Mouse (Mus musculus) liver, embryonic 16.5 days (tissue): Measurements from ENCODE around the gene Ctf2. TPM values are rescaled to one million over a fixed set of nuclear protein-coding genes. Genes with fewer than 3 reads are reported as not detected.
"Not testable (repeated sequence)": the region's sequence is repeated elsewhere in the genome, so short reads cannot be mapped to it uniquely, and the experiment has no call there.

ENCODE experiments used
- ATAC-seq: fragments of 200-750 bp; cut with Nextera tagmentation; 2 replicates; pipeline ENCODE4 v1.8.0; 2017; ENCODE audit warnings: low read depth, mild to moderate bottlenecking, moderate number of reproducible peaks, moderate library complexity
- H3K27ac ChIP-seq: fragments of 300-500 bp; sonication (generic); 2 replicates; pipeline ENCODE4 v1.5.1; 2014; ENCODE audit warnings: mild to moderate bottlenecking, low read length
- H3K27me3 ChIP-seq: fragments of 300-500 bp; sonication (generic); 2 replicates; pipeline ENCODE4 v1.6.1; 2014; ENCODE audit warnings: low read depth, low read length, mixed read lengths; ENCODE audit not compliant: control insufficient read depth, insufficient read depth
- H3K36me3 ChIP-seq: fragments of 300-500 bp; sonication (generic); 2 replicates; pipeline ENCODE4 v1.6.1; 2014; ENCODE audit warnings: mild to moderate bottlenecking; ENCODE audit not compliant: control insufficient read depth, insufficient read depth
- H3K4me1 ChIP-seq: fragments of 300-500 bp; sonication (generic); 2 replicates; pipeline ENCODE4 v1.6.1; 2014; ENCODE audit warnings: low read depth, low read length, mixed read lengths; ENCODE audit not compliant: control insufficient read depth
- H3K4me2 ChIP-seq: fragments of 300-500 bp; sonication (generic); 2 replicates; pipeline ENCODE4 v1.6.1; 2014; ENCODE audit warnings: low read depth, low read length, mixed read lengths
- H3K4me3 ChIP-seq: fragments of 300-500 bp; sonication (generic); 2 replicates; pipeline ENCODE4 v1.5.1; 2014; ENCODE audit warnings: low read depth, mild to moderate bottlenecking, low read length
- H3K9ac ChIP-seq: fragments of 300-500 bp; sonication (generic); 2 replicates; pipeline ENCODE4 v1.6.1; 2014; ENCODE audit warnings: low read depth, low read length
- H3K9me3 ChIP-seq: fragments of 300-500 bp; sonication (generic); replicated peaks from 2 replicates; pipeline ENCODE4 v1.6.1; 2016; ENCODE audit warnings: low read length; ENCODE audit not compliant: control insufficient read depth
- WGBS: fragments of 180-500 bp; shearing (Covaris S2); extraction: QIAGEN DNeasy Blood & Tissue Kit; methylation state at CpG from one replicate; pipeline ENCODE4 v1.1.7; 2014; ENCODE audit not compliant: insufficient replicate concordance; 5-methylcytosine and 5-hydroxymethylcytosine counted together
- polyA plus RNA-seq: library from polyadenylated mRNA; unstranded; fragments of >200 nt; fragmentation: Nextera tagmentation; extraction: Ambion mirVana; gene quantifications from 2 replicates; pipeline ENCODE4 v1.2.1, GENCODE M21; 2015

Gene Ctf2
- polyA plus RNA-seq, 1 experiment from 2014 or later, result 0.05 TPM

DNA sequence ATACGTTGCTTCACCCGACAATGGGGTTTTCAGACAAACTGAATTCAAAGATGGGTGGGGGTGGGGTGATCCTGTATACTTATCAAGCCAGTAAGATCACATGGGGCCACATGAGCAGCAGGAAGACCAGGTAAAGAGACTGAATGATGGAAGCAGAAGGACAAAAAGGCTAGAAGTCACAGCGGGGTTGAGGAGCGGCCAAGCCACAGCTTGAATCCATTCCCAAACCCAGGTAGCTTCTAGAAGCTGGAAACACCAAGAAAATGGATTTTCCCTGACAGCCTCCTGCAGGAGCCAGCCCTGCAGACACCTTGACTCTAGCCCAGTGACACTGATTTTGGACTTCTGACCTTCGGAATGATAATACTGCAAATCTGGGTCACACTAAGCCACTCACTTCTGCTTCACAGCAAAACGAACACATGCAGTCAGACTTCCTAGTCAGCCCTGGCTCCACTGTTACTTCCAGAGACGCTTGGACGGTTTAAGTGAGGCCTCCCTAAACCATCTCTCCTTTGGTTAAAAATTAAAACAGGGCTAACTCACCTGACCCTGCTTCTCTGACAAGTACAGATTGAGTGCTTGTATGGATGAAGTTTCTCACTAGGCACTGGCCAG, 28.3 kb downstream of the Ctf2 start:
- no peak for ATAC-seq
- 72% methylated on average over 8 of the region's 8 CpGs for WGBS
- H3K4me2 ChIP-seq, result no peak overlapping the region

DNA sequence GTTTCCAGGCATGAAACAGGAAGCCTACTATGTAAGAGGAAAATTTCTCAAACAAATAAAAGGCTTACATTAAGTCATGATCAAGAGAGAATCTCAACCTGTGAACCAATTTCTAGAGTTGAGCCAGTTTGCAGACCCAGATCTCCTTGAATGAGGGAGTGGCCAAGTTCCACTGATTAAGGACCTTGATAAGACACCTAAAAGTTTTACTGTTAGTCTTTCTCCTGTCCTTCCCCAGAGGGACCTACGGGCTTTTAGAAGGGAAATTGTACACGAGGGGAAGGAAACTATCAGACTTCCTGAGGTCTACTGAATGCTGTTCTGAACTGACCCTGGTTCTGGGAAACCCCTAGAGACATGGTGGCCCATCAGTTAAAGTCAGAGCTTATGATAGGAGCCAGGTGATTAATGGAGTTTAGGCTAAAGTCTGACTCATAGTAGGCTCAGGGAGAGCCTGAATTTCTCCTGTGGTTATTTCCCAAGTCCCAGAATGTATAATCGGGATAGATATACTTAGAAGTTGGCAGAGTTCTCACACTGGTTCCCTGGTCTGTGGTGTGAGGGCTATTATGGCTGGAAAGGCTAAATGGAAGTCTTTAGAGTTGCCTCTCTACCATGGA, 31.1 kb downstream of the Ctf2 start:
- Histone ChIP-seq H3K4me3 (no peak overlapping the region), H3K4me1 (no peaks in the 10 kb centered on the region; the same call in 1 of the 2 replicates), H3K4me2 (no peak overlapping the region), H3K9ac (no peak overlapping the region), H3K27ac (no peak overlapping the region), H3K9me3 (no peaks in the 10 kb centered on the region), H3K36me3 (no peaks in the 10 kb centered on the region), H3K27me3 (no peaks in the 10 kb centered on the region)
- 34% methylated on average over 3 of the region's 3 CpGs for WGBS
- ATAC-seq, result no peak

More for the DNA sequence above, 28.3 kb downstream of the Ctf2 start:
- peaks cover 9% of the 10 kb centered on the region for H3K4me1 ChIP-seq
- no peak overlapping the region for H3K9ac ChIP-seq
- no peaks in the 10 kb centered on the region for H3K9me3 ChIP-seq
- H3K4me3 ChIP-seq, result no peak overlapping the region
- H3K27ac ChIP-seq, result no peak overlapping the region
- no peaks in the 10 kb centered on the region for H3K36me3 ChIP-seq
- no peaks in the 10 kb centered on the region for H3K27me3 ChIP-seq

DNA sequence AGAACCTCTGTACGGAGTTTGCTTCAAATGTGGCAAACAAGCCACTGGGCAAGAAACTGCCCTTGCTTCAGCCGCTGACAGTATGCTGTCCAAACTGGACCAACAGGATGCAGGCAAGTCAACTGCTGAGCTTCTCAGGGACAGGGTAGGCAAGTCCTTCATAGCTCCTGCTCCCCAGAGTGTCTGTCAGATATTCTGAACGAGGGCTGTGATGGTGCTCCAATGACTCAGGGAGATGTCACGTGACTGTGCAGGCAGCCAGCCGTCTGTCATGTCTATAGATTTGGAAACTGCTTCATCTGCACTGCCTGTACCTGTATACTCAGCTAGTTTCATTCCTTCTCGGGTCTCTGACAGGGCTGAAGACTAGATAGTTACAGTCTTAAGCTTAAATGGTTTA, 33.0 kb downstream of the Ctf2 start:
- Histone ChIP-seq H3K9me3 (no peaks in the 10 kb centered on the region), H3K27me3 (no peaks in the 10 kb centered on the region), H3K9ac (no peak overlapping the region), H3K36me3 (no peaks in the 10 kb centered on the region), H3K27ac (no peak overlapping the region), H3K4me1 (no peaks in the 10 kb centered on the region; the same call in 1 of the 2 replicates), H3K4me3 (no peak overlapping the region), H3K4me2 (no peak overlapping the region)
- ATAC-seq, result no peak
- 63% methylated on average over 6 of the region's 6 CpGs for WGBS

DNA sequence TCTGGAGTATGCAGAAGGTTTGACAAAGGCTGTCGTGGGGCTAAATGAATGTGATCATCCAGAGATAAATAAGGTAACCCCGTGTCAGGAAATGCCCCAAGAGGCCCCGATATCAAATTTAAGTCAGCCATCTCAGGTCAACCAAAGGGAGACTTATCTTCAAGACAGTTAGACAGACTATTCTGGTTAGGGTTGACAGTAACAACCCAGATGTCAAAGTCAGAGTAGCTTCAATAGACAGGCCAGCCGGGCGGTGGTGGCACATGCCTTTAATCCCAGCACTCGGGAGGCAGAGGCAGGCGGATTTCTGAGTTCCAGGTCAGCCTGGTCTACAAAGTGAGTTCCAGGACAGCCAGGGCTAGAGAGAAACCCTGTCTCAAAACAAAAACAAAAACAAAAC, 38.2 kb downstream of the Ctf2 start:
- not testable (repeated sequence) for H3K27me3 ChIP-seq, H3K27ac ChIP-seq, H3K36me3 ChIP-seq, ATAC-seq, H3K4me3 ChIP-seq, H3K4me1 ChIP-seq, H3K4me2 ChIP-seq, H3K9me3 ChIP-seq, H3K9ac ChIP-seq
- WGBS, result 44% methylated on average over 7 of the region's 7 CpGs

DNA sequence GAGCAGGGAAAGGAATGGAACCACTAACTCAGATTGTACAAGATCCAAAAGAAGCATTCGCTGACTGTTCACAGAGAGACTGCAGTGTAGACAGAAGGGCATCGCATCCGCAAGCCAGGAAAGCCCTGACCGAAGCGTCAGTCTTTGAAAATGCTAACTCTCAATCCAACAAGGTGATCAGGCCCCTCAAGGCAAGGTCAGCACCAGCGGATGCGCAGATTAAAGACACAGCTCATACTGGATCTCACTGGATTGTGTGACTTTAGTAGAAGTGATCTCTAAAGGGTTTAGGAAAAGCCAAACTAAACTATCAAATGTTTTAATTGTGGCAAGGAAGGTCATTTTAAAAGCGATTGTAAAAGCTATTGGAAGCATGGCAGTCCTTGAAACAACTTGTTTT, 38.7 kb downstream of the Ctf2 start:
- no peak overlapping the region for H3K27ac ChIP-seq
- no peaks in the 10 kb centered on the region for H3K9me3 ChIP-seq
- H3K4me3 ChIP-seq, result no peak overlapping the region
- no peak overlapping the region for H3K4me2 ChIP-seq
- H3K27me3 ChIP-seq, result no peaks in the 10 kb centered on the region
- ATAC-seq, result no peak
- peaks cover 5% of the 10 kb centered on the region; the same call in 1 of the 2 replicates for H3K4me1 ChIP-seq
- no peak overlapping the region for H3K9ac ChIP-seq
- H3K36me3 ChIP-seq, result no peaks in the 10 kb centered on the region
- 82% methylated on average over 8 of the region's 8 CpGs for WGBS

DNA sequence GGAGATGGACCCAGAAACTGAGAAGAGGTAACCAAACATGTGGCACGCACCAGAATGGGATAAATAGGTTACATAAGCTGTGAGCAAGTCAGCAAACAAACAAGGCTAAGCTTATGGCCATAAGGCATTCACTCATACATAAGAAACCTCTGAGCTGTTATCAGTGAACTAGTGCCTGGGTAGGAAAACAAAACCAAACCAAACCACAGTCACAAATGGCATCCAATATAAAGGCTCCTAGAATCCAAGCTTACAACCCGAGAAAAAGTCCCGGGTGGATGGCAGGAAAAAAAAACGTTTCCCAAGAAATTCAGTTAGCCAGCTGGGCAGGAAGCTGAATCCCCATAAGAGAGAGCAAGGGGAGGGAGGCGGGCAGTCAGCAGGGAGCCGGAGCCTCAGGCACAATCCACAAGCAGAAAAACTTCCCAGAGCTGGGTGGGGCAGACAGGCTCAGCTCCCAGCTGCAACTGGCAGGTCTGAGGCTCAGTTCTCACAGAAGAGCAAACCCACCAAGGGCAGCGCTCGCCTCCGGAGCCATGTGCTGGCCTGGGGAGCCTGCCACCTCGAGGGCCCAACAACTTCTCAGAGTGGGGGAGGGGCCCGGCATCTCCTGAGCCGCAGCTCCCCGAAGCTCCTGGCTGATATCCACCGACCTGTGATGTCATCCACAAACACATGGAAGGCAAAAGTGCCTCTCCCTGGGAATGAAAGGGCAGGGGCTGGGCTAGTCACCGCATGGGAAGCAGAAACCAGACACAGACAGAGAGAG, 40.6 kb downstream of the Ctf2 start:
- H3K36me3 ChIP-seq, result no peaks in the 10 kb centered on the region
- WGBS, result 38% methylated on average over 15 of the region's 15 CpGs
- no peaks in the 10 kb centered on the region for H3K27me3 ChIP-seq
- peak overlapping the region; percentile 49 for H3K4me2 ChIP-seq
- no peaks in the 10 kb centered on the region for H3K9me3 ChIP-seq
- no peak overlapping the region for H3K27ac ChIP-seq
- peak overlapping the region; percentile 27 for H3K4me3 ChIP-seq
- peak overlapping the region; percentile 2; the same call in 1 of the 2 replicates for H3K9ac ChIP-seq
- H3K4me1 ChIP-seq, result peaks cover 5% of the 10 kb centered on the region; the same call in 1 of the 2 replicates
- peak; percentile 58 for ATAC-seq

DNA sequence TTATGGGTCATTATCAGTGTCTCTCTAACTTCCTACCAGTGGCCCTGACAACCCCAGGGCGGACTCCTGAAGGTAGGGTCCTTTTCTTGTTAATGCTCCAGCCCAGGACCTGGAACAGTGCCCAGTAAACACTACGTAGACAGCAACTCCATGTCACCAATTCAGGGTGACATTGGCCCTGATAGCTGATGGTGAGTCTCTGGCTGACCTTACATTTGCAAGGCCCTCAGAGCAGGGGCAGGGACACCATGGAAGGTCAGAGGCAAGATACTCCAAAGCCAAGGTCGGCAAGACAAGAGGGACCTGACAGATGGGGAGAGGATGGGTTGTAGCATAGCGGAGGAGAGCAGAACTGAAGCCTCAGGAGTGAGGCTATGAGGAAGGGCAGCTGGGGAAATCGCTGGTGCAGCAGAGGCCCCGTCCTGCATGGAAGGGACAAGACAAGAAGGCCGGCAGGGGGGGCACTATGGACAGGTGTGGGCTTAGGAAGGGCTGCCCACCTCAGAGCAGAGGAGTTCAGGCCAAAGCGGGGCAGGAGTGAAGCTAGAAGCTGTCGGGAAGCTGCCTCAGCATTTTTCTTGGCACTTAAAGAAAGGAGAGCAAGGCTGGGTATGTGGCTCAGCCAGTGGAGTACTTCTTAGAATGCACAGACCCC, 42.2 kb downstream of the Ctf2 start:
- H3K9ac ChIP-seq, result no peak overlapping the region
- H3K27me3 ChIP-seq, result no peaks in the 10 kb centered on the region
- H3K4me3 ChIP-seq, result no peak overlapping the region
- no peak overlapping the region for H3K27ac ChIP-seq
- H3K4me1 ChIP-seq, result peaks cover 5% of the 10 kb centered on the region; the same call in 1 of the 2 replicates
- ATAC-seq, result no peak
- no peak overlapping the region for H3K4me2 ChIP-seq
- 67% methylated on average over 9 of the region's 9 CpGs for WGBS
- H3K9me3 ChIP-seq, result no peaks in the 10 kb centered on the region
- no peaks in the 10 kb centered on the region for H3K36me3 ChIP-seq

DNA sequence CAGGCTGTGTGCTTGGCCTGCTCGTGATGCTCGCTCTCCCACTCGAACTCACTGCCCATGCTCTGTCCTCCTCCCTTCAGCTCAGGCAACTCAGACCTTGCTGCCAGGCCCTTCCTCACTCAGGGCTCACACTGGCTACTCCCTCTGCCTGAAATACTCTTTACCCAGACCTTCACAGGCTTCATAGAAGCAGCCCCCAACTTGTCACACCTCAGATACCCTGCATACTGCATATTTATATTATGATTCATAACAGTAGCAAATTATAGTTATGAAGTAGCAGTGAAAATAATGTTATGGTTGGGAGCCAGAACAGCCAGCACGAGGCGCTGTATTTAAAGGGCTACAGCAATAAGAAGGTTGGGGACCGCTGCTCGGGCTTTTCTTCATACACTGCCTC, 43.0 kb downstream of the Ctf2 start:
- no peak overlapping the region for H3K27ac ChIP-seq
- no peak overlapping the region for H3K4me2 ChIP-seq
- H3K9ac ChIP-seq, result no peak overlapping the region
- no peaks in the 10 kb centered on the region for H3K27me3 ChIP-seq
- no peak for ATAC-seq
- no peak overlapping the region for H3K4me3 ChIP-seq
- WGBS, result 75% methylated on average over 7 of the region's 7 CpGs
- H3K36me3 ChIP-seq, result no peaks in the 10 kb centered on the region
- H3K4me1 ChIP-seq, result peaks cover 5% of the 10 kb centered on the region; the same call in 1 of the 2 replicates
- no peaks in the 10 kb centered on the region for H3K9me3 ChIP-seq
